Mouse (Mus musculus) layer of hippocampus, adult 2 months (tissue): ENCODE measurements around the gene Flvcr1. TPM values are rescaled to one million over a fixed set of nuclear protein-coding genes. Genes with fewer than 3 reads are reported as not detected.
"Not testable (repeated sequence)": the region's sequence is repeated elsewhere in the genome, so short reads cannot be mapped to it uniquely, and the experiment has no call there.

Source experiments
- DNase-seq, 2 experiments: peaks; one replicate each; pipeline ENCODE4 v3.0.0; 2022; ENCODE audit warnings: low spot score in 2 of 2
- H3K27ac ChIP-seq: fragments of 200-600 bp; 2 replicates; pipeline ENCODE4 v1.8.1; 2022
- H3K4me3 ChIP-seq: fragments of 200-600 bp; 2 replicates; pipeline ENCODE4 v1.8.1; 2022; ENCODE audit warnings: mild to moderate bottlenecking
- CTCF ChIP-seq: fragments of 200-600 bp; conservative IDR thresholded peaks from 2 replicates; pipeline ENCODE4 v1.8.1; 2022; ENCODE audit warnings: antibody characterized with exemption, mild to moderate bottlenecking, moderate library complexity
- total RNA-seq, 2 experiments: library from RNA; stranded (reverse); gene quantifications; 2 replicates each; pipeline ENCODE4 v1.2.3; 2021

Gene Flvcr1
- total RNA-seq, 2 experiments from 2014 or later, result 16.9 to 18.9 TPM

DNA sequence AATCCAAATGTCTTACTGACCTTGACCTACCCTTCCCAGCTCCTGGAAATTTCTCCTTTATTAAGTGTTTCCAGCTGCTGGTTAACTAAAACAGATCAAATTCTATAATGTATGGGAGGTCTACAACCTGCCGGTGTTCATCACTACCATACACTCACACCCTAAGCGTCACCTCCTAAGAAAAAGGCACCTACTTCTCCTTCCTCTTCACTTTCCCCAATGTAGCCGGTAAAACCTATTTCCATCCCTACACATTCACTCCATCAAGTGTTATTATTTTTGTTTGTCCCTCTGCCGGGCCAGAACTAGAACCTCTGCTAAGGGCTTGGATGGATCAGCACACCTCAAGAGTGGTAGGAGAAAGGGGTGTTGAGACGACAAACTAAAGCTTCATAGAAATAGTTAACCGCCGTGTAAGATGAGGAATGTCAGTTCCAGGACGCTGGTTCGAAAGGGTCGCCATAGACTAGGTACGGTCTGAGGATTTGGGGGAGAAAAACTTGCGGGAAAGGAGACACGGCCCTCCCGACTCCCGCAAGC lies 36.4 kb upstream of the Flvcr1 start:
- Histone ChIP-seq H3K4me3 (peak overlapping the region; percentile 89), H3K27ac (peak overlapping the region; percentile 91)
- no peak for DNase-seq
- no peak for TF ChIP-seq CTCF

GRCm38 (mm10) chr1:191057461-191057860 lies 31.5 kb upstream of the Flvcr1 start:
- TF ChIP-seq CTCF, result peak; percentile 26; the same call in 1 of the 2 replicates
- DNase-seq, result no peak
- no peak overlapping the region for H3K4me3 ChIP-seq
- H3K27ac ChIP-seq, result no peak overlapping the region

DNA sequence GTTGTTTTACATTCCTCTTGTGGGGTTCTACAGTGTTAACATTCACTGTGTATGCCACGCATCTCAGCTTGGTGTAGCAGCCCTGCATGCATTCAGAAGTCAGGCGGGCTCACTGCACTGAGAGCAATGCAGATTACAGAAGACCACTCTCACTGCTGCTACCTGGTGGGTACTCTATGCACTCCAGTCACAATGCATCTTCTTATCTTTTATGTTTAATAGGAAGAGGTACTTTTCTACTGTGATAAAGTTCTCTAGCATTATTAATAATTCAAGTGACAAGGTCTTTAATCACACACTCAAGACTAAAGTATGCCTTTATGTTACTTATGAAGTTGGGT lies 29.5 kb upstream of the Flvcr1 start:
- no peak overlapping the region for H3K4me3 ChIP-seq
- H3K27ac ChIP-seq, result no peak overlapping the region
- DNase-seq, result no peak
- TF ChIP-seq CTCF, result peak; percentile 15

GRCm38 (mm10) chr1:191054870-191055532 lies 29.0 kb upstream of the Flvcr1 start:
- Histone ChIP-seq H3K4me3 (no peak overlapping the region), H3K27ac (no peak overlapping the region)
- no peak for DNase-seq
- TF ChIP-seq CTCF, result peak; percentile 39

GRCm38 (mm10) chr1:191053555-191053954 lies 27.6 kb upstream of the Flvcr1 start:
- no peak for TF ChIP-seq CTCF
- Histone ChIP-seq H3K4me3 (no peak overlapping the region), H3K27ac (no peak overlapping the region)
- no peak for DNase-seq

DNA sequence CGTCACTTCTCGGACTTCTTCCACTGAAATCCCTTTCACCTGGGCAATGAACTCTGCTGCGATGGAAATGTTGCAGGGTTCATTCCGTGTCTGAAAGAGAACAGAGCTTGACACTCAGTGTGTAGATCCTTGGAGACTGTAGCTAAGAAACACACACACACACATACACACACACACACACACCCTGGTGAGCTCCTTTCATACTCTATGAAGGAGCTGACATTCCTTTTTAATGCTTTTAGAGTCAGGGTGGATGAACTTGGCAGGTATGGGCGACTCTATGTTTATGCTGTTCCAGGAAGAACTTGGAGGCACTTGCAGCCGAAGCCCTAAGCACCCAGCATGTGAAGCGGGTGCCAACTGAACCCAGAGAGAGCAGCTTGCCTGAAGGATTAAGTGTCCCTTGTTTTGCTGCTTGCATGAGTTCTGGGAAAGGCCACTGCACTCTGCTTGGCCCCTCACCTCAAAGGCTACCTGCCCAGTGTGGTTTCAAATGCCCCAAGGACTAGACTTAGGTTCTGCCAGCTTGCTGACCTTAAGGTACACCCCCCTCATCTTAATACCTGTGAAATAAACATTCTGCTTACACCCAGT lies 20.4 kb upstream of the Flvcr1 start:
- no peak overlapping the region for H3K27ac ChIP-seq
- no peak for DNase-seq
- no peak overlapping the region for H3K4me3 ChIP-seq
- TF ChIP-seq CTCF, result no peak

GRCm38 (mm10) chr1:191045264-191045663 lies 19.3 kb upstream of the Flvcr1 start:
- TF ChIP-seq CTCF, result no peak
- no peak for DNase-seq
- Histone ChIP-seq H3K4me3 (no peak overlapping the region), H3K27ac (no peak overlapping the region)

DNA sequence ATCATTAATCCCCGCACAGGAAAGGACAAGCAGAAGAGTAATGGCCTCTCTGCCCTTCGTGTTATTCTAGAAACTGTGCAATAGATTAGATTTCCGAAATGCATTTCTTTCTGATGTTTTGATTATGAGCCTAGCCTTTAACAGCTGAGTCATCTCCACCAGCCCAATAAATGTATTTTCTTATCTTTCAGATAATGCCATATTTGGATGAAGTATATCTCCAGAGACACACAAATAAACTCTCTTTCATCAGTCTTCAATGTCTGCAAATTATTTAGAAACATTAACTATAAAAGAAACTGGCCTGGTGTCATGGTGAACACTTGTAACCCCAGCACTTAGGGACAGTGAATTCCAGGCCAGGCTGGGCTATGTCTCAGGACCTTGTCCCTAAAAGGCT lies 16.7 kb upstream of the Flvcr1 start:
- no peak overlapping the region for H3K4me3 ChIP-seq
- no peak for DNase-seq
- TF ChIP-seq CTCF, result no peak
- no peak overlapping the region for H3K27ac ChIP-seq

DNA sequence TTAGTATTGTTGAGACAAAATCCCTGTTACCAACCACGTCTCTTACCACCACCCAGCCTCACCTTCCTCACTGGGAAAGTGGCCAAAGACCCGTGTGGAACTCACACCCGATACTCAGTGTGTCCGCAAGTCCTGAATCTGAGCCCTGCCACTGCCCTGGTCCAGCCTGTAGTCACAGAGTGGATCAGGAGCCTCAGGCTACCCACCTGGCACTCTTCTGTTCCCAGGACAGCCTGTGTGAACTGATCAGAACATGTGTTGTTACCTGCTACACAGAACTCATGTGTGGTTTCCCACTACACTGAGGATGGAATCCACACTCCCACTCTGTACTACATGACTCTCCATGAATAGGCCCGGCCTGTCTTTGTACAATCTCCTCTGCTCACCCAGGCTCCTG lies 16.1 kb upstream of the Flvcr1 start:
- TF ChIP-seq CTCF, result no peak
- Histone ChIP-seq H3K27ac (no peak overlapping the region), H3K4me3 (no peak overlapping the region)
- no peak for DNase-seq

DNA sequence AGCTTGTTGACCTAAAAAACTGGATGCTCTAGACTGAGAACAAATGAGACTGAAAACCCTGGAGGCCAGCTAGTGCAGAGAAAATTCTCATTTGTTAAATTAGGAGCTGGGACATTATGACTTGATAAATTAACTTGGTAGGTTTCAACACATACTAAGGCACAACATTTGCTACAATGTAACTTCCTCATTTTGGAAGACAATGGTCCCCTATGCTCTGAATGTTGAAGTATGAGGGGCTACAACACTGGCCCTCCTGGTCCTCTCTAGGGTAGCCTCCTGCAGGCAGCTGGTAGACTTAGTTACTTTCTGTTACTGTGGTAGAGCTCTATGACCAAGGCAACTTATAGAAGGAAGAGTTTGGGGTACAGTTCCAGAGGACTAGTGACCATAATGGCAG lies 15.4 kb upstream of the Flvcr1 start:
- H3K27ac ChIP-seq, result no peak overlapping the region
- no peak for TF ChIP-seq CTCF
- no peak for DNase-seq
- no peak overlapping the region for H3K4me3 ChIP-seq

- no peak overlapping the region for H3K4me3 ChIP-seq
- H3K27ac ChIP-seq, result no peak overlapping the region
- TF ChIP-seq CTCF, result no peak
- no peak for DNase-seq
Observed at GRCm38 (mm10) chr1:191037999-191038398, 12.0 kb upstream of the Flvcr1 start.

- Histone ChIP-seq H3K27ac (no peak within 1 kb of the TSS), H3K4me3 (no peak within 1 kb of the TSS)
- no peak for TF ChIP-seq CTCF
- DNase-seq, result no peak
Observed at GRCm38 (mm10) chr1:191036554-191037334, 10.8 kb upstream of the Flvcr1 start, which contains the start of gene Spata45. Spata45 (plus strand) TSS chr1:191036639.

GRCm38 (mm10) chr1:191035649-191036048 lies 9.7 kb upstream of the Flvcr1 start:
- no peak for TF ChIP-seq CTCF
- no peak overlapping the region for H3K27ac ChIP-seq
- H3K4me3 ChIP-seq, result no peak overlapping the region
- peak in 1 of 2 experiments; percentile 11 for DNase-seq

GRCm38 (mm10) chr1:191030922-191031425 lies 5.0 kb upstream of the Flvcr1 start:
- DNase-seq, result peak in 1 of 2 experiments; percentile 46
- H3K27ac ChIP-seq, H3K4me3 ChIP-seq: not testable (repeated sequence)
